Comparison of ENCODE assay signal across 9 mouse cellular contexts in genomic region chr1:144197684-144198083, GRCm38 (mm10). TPM values are rescaled to one million over a fixed set of nuclear protein-coding genes. Genes with fewer than 3 reads are reported as not detected.
DNase-seq lines count a peak whose midpoint lies in the region; ATAC-seq and TF ChIP-seq lines count a peak whose summit lies in the region.
"Had no signal": no experiment of that assay in that cellular context is flagged by ENCODE, and none has a peak within 500 bp of the region (broad histone marks: within the 10 kb centered on the region; RNA-seq: fewer than 3 reads in every experiment).

No protein-coding gene starts in this region.

- 29% methylated on average over 3 of the region's 3 CpGs for WGBS in hindbrain, embryonic 14.5 days
- 30% methylated on average over 3 of the region's 3 CpGs for WGBS in hindbrain, embryonic 16.5 days
- WGBS in midbrain, embryonic 14.5 days = 27% methylated on average over 3 of the region's 3 CpGs

- no peak overlapping the region for H3K4me2 ChIP-seq in hindbrain, embryonic 14.5 days (replicated peaks)
- no peak overlapping the region for H3K4me2 ChIP-seq in hindbrain, embryonic 16.5 days (ENCODE audit: low read length)
- H3K4me2 ChIP-seq in midbrain, embryonic 14.5 days (ENCODE audit: low read length) = no peak overlapping the region
- H3K4me2 ChIP-seq: lung, embryonic 15.5 days had no signal

- no peaks in the 10 kb centered on the region for H3K9me3 ChIP-seq in hindbrain, embryonic 14.5 days (ENCODE audit: control insufficient read depth, low read length)
- no peaks in the 10 kb centered on the region for H3K9me3 ChIP-seq in hindbrain, embryonic 16.5 days (ENCODE audit: control insufficient read depth, low read length)
- H3K9me3 ChIP-seq in midbrain, embryonic 14.5 days (ENCODE audit: control insufficient read depth, low read length) = no peaks in the 10 kb centered on the region
- H3K9me3 ChIP-seq: lung, embryonic 15.5 days had no signal

- no peak for ATAC-seq in hindbrain, embryonic 14.5 days (ENCODE audit: low FRiP score)
- ATAC-seq in hindbrain, embryonic 16.5 days = no peak
- ATAC-seq in midbrain, embryonic 14.5 days (ENCODE audit: low FRiP score, low TSS enrichment) = peak; percentile 27; the same call in 1 of the 2 replicates

- no peaks in the 10 kb centered on the region for H3K79me2 ChIP-seq in C2C12 (ENCODE audit: control insufficient read depth, insufficient read depth)

- peak; percentile 79 for DNase-seq in hindbrain, embryonic 14.5 days (ENCODE audit: low spot score)
- DNase-seq in NIH3T3 (ENCODE audit: low read depth) = peak; percentile 88
- peak; percentile 25 to 59 for DNase-seq in kidney, postnatal 36 days
- peak; percentile 78 for DNase-seq in midbrain, embryonic 14.5 days
- DNase-seq in thymus, postnatal 4 days = peak; percentile 50

- no peak overlapping the region for H3K9ac ChIP-seq in hindbrain, embryonic 14.5 days
- H3K9ac ChIP-seq in hindbrain, embryonic 16.5 days (ENCODE audit: low read depth, low read length) = no peak overlapping the region
- no peak overlapping the region for H3K9ac ChIP-seq in midbrain, embryonic 14.5 days (replicated peaks; ENCODE audit: low read length)
- H3K9ac ChIP-seq: lung, embryonic 15.5 days had no signal

- no peaks in the 10 kb centered on the region for H3K27me3 ChIP-seq in hindbrain, embryonic 14.5 days (ENCODE audit: control insufficient read depth, insufficient read depth, low read length)
- H3K27me3 ChIP-seq in hindbrain, embryonic 16.5 days (replicated peaks; ENCODE audit: control insufficient read depth, insufficient read depth, low read length) = no peaks in the 10 kb centered on the region
- no peaks in the 10 kb centered on the region for H3K27me3 ChIP-seq in C2C12 (ENCODE audit: control insufficient read depth, insufficient read depth, insufficient read length)
- no peaks in the 10 kb centered on the region for H3K27me3 ChIP-seq in midbrain, embryonic 14.5 days (ENCODE audit: control insufficient read depth, insufficient read depth, low read length)
- H3K27me3 ChIP-seq: lung, embryonic 15.5 days had no signal

- no peaks in the 10 kb centered on the region for H3K79me3 ChIP-seq in C2C12 (ENCODE audit: low read depth)

- no peak overlapping the region for H3K27ac ChIP-seq in hindbrain, embryonic 14.5 days
- H3K27ac ChIP-seq in hindbrain, embryonic 16.5 days (ENCODE audit: low read depth, low read length) = no peak overlapping the region
- H3K27ac ChIP-seq in cortical plate, adult 2 months (ENCODE audit: insufficient read depth, low read length) = no peak overlapping the region
- no peak overlapping the region for H3K27ac ChIP-seq in midbrain, embryonic 14.5 days (replicated peaks; ENCODE audit: low read depth, low read length)
- H3K27ac ChIP-seq: lung, embryonic 15.5 days had no signal

- H3ac ChIP-seq in C2C12 (ENCODE audit: control insufficient read depth, insufficient read length, low read depth) = no peak overlapping the region

- TF ChIP-seq CTCF in C2C12 (IDR thresholded peaks at IDR 0.05; ENCODE audit: control insufficient read depth, insufficient read depth, insufficient read length) = peak; percentile 33
- peak; percentile 42; the same call in 1 of the 2 replicates for TF ChIP-seq CTCF in cortical plate, adult 2 months (IDR thresholded peaks at IDR 0.05; ENCODE audit: extremely low read depth, insufficient read depth, low read length)

- no peak for TF ChIP-seq POLR2A in cortical plate, adult 2 months (IDR thresholded peaks at IDR 0.05; ENCODE audit: extremely low read depth, insufficient read depth, low read length)

- no peaks in the 10 kb centered on the region for H3K4me1 ChIP-seq in hindbrain, embryonic 14.5 days (replicated peaks; ENCODE audit: control insufficient read depth, insufficient read depth, low read length)
- H3K4me1 ChIP-seq in hindbrain, embryonic 16.5 days (ENCODE audit: control insufficient read depth, insufficient read depth, low read depth, low read length) = no peaks in the 10 kb centered on the region
- H3K4me1 ChIP-seq in cortical plate, adult 2 months (ENCODE audit: control insufficient read depth, insufficient read depth, low read length) = no peaks in the 10 kb centered on the region
- H3K4me1 ChIP-seq in midbrain, embryonic 14.5 days (ENCODE audit: control insufficient read depth, insufficient read depth, low read length) = no peaks in the 10 kb centered on the region
- H3K4me1 ChIP-seq: lung, embryonic 15.5 days had no signal

- H3K4me3 ChIP-seq in hindbrain, embryonic 14.5 days (replicated peaks; ENCODE audit: low read length) = no peak overlapping the region
- H3K4me3 ChIP-seq in hindbrain, embryonic 16.5 days (ENCODE audit: low read length) = no peak overlapping the region
- no peak overlapping the region for H3K4me3 ChIP-seq in C2C12 (ENCODE audit: insufficient read depth, poor library complexity, severe bottlenecking)
- H3K4me3 ChIP-seq in cortical plate, adult 2 months (ENCODE audit: insufficient read depth, low read length) = no peak overlapping the region
- no peak overlapping the region for H3K4me3 ChIP-seq in midbrain, embryonic 14.5 days (replicated peaks; ENCODE audit: low read depth, low read length)
- H3K4me3 ChIP-seq: lung, embryonic 15.5 days had no signal

- no peaks in the 10 kb centered on the region for H3K36me3 ChIP-seq in hindbrain, embryonic 14.5 days (replicated peaks; ENCODE audit: control insufficient read depth, insufficient read depth)
- no peaks in the 10 kb centered on the region for H3K36me3 ChIP-seq in hindbrain, embryonic 16.5 days (ENCODE audit: control insufficient read depth, insufficient read depth, low read length)
- no peaks in the 10 kb centered on the region for H3K36me3 ChIP-seq in C2C12 (ENCODE audit: control insufficient read depth, insufficient read depth)
- H3K36me3 ChIP-seq in midbrain, embryonic 14.5 days (ENCODE audit: control insufficient read depth, insufficient read depth, low read length) = no peaks in the 10 kb centered on the region
- H3K36me3 ChIP-seq: lung, embryonic 15.5 days had no signal

TF ChIP-seq in C2C12, 6 proteins besides CTCF, POLR2A, EP300 and RAD21:
- TF ChIP-seq FOSL1 (IDR thresholded peaks at IDR 0.05; ENCODE audit: insufficient read depth, low read length, poor library complexity, severe bottlenecking) (no peak), MAX (IDR thresholded peaks at IDR 0.05) (no peak), MYOG (IDR thresholded peaks at IDR 0.05; ENCODE audit: control insufficient read depth, extremely low read depth, insufficient read length) (no peak), MYOD1 (IDR thresholded peaks at IDR 0.05; ENCODE audit: control insufficient read depth, insufficient read length, low read depth) (no peak), CEBPB (IDR thresholded peaks at IDR 0.05; ENCODE audit: low read depth) (no peak), USF1 (IDR thresholded peaks at IDR 0.05; ENCODE audit: low read depth) (no peak)

RNA-seq across cellular contexts. Expression of gene Rgs13, which starts 20.5 kb away (rescaled TPM):
- polyA plus RNA-seq in hindbrain, embryonic 14.5 days (2014; fragmentation: Nextera tagmentation; extraction: Ambion mirVana) = 0.37 and 0.40 TPM in 2 replicates
- 0.71 and 0.89 TPM in 2 replicates for polyA plus RNA-seq in hindbrain, embryonic 16.5 days (2015; fragmentation: Nextera tagmentation; extraction: Ambion mirVana)
- not detected for polyA plus RNA-seq in C2C12 (2012; fragmentation: generic; extraction: Trizol)
- 0.15 and 0.19 TPM in 2 replicates for polyA plus RNA-seq in cortical plate, adult 2 months (2012; rRNA removed)
- 1.4 and 1.6 TPM in 2 replicates for polyA plus RNA-seq in midbrain, embryonic 14.5 days (2014; fragmentation: Nextera tagmentation; extraction: Ambion mirVana)

RNA-seq across cellular contexts. Expression of gene Rgs1, which starts 51.4 kb away (rescaled TPM):
- polyA plus RNA-seq in hindbrain, embryonic 14.5 days (2014; fragmentation: Nextera tagmentation; extraction: Ambion mirVana) = not detected in 2 replicates
- polyA plus RNA-seq in hindbrain, embryonic 16.5 days (2015; fragmentation: Nextera tagmentation; extraction: Ambion mirVana) = 0.28 TPM in 1 of 2 replicates, not detected in the other
- polyA plus RNA-seq in C2C12 (2012; fragmentation: generic; extraction: Trizol) = not detected
- 0.15 and 0.47 TPM in 2 replicates for polyA plus RNA-seq in cortical plate, adult 2 months (2012; rRNA removed)
- polyA plus RNA-seq in midbrain, embryonic 14.5 days (2014; fragmentation: Nextera tagmentation; extraction: Ambion mirVana) = 0.49 TPM in 1 of 2 replicates, not detected in the other
